Mouse (Mus musculus): ENCODE data around the gene Ephx3. TPM values are rescaled to one million over a fixed set of nuclear protein-coding genes. Genes with fewer than 3 reads are reported as not detected.
A peak's percentile ranks its signal among the peaks of the same experiment; 100 is the strongest.

The Ephx3 gene
- polyA plus RNA-seq, 1 experiment: 1.3 TPM

- WGBS: 24% methylated on average over 3 of the region's 3 CpGs
- H3K27me3 ChIP-seq (ENCODE audit: control insufficient read depth, insufficient read depth, low read length): no peaks in the 10 kb centered on the region
- no peak overlapping the region for H3K27ac ChIP-seq (ENCODE audit: insufficient read depth, low read length)
- TF ChIP-seq CTCF (IDR thresholded peaks at IDR 0.05; ENCODE audit: borderline replicate concordance, insufficient read depth, low read depth, low read length): peak; percentile 82
- TF ChIP-seq POLR2A (IDR thresholded peaks at IDR 0.05; ENCODE audit: borderline replicate concordance, insufficient read depth, low read length): no peak
- DNase-seq: peak; percentile 56 to 62
- H3K4me3 ChIP-seq (replicated peaks; ENCODE audit: insufficient read depth, low read depth, low read length): no peak overlapping the region
- peaks cover 3% of the 10 kb centered on the region; the same call in 1 of the 2 replicates for H3K4me1 ChIP-seq (ENCODE audit: control insufficient read depth, insufficient read depth, low read length)
Observed at GRCm38 (mm10) chr17:32209752-32210151, 20.4 kb upstream of the Ephx3 start.

DNA sequence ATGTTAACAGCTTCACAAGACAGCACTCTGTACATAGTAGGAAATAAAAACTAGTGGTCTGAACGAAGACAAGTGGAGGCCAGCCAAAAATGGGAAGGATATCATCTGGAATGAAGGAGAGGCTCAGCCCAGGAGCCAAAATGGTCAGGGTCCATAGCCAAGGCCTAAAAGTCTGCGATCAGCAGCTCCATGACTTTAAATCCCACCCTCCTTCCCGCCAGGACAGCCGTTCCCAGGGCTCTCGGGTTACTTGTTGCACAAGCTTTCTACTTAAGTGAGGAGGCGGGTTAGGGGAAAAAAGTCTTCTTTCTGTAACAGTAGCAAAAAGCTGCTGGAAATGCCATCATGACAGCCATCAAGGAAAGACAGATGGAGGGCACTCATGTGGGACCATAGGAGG, 19.8 kb upstream of the Ephx3 start:
- Histone ChIP-seq H3K4me3 (replicated peaks; ENCODE audit: insufficient read depth, low read depth, low read length) (no peak overlapping the region), H3K27me3 (ENCODE audit: control insufficient read depth, insufficient read depth, low read length) (no peaks in the 10 kb centered on the region), H3K27ac (ENCODE audit: insufficient read depth, low read length) (no peak overlapping the region), H3K4me1 (ENCODE audit: control insufficient read depth, insufficient read depth, low read length) (peaks cover 3% of the 10 kb centered on the region; the same call in 1 of the 2 replicates)
- no peak for DNase-seq
- TF ChIP-seq POLR2A (IDR thresholded peaks at IDR 0.05; ENCODE audit: borderline replicate concordance, insufficient read depth, low read length) (no peak), CTCF (IDR thresholded peaks at IDR 0.05; ENCODE audit: borderline replicate concordance, insufficient read depth, low read depth, low read length) (no peak)
- 54% methylated on average over 6 of the region's 6 CpGs for WGBS

- Histone ChIP-seq H3K27ac (ENCODE audit: insufficient read depth, low read length) (no peak overlapping the region), H3K27me3 (ENCODE audit: control insufficient read depth, insufficient read depth, low read length) (no peaks in the 10 kb centered on the region), H3K4me1 (ENCODE audit: control insufficient read depth, insufficient read depth, low read length) (peaks cover 3% of the 10 kb centered on the region; the same call in 1 of the 2 replicates), H3K4me3 (replicated peaks; ENCODE audit: insufficient read depth, low read depth, low read length) (no peak overlapping the region)
- WGBS: 76% methylated on average over 5 of the region's 5 CpGs
- TF ChIP-seq POLR2A (IDR thresholded peaks at IDR 0.05; ENCODE audit: borderline replicate concordance, insufficient read depth, low read length) (no peak), CTCF (IDR thresholded peaks at IDR 0.05; ENCODE audit: borderline replicate concordance, insufficient read depth, low read depth, low read length) (no peak)
- DNase-seq: no peak
Observed at GRCm38 (mm10) chr17:32207586-32208245, 18.4 kb upstream of the Ephx3 start.

- no peak overlapping the region for H3K27ac ChIP-seq (ENCODE audit: insufficient read depth, low read length)
- peaks cover 3% of the 10 kb centered on the region; the same call in 1 of the 2 replicates for H3K4me1 ChIP-seq (ENCODE audit: control insufficient read depth, insufficient read depth, low read length)
- WGBS: 15% methylated on average over 3 of the region's 3 CpGs
- no peak for TF ChIP-seq POLR2A (IDR thresholded peaks at IDR 0.05; ENCODE audit: borderline replicate concordance, insufficient read depth, low read length)
- no peak for TF ChIP-seq CTCF (IDR thresholded peaks at IDR 0.05; ENCODE audit: borderline replicate concordance, insufficient read depth, low read depth, low read length)
- H3K27me3 ChIP-seq (ENCODE audit: control insufficient read depth, insufficient read depth, low read length): no peaks in the 10 kb centered on the region
- no peak for DNase-seq
- no peak overlapping the region for H3K4me3 ChIP-seq (replicated peaks; ENCODE audit: insufficient read depth, low read depth, low read length)
Observed at GRCm38 (mm10) chr17:32205345-32205744, 16.0 kb upstream of the Ephx3 start.

DNA sequence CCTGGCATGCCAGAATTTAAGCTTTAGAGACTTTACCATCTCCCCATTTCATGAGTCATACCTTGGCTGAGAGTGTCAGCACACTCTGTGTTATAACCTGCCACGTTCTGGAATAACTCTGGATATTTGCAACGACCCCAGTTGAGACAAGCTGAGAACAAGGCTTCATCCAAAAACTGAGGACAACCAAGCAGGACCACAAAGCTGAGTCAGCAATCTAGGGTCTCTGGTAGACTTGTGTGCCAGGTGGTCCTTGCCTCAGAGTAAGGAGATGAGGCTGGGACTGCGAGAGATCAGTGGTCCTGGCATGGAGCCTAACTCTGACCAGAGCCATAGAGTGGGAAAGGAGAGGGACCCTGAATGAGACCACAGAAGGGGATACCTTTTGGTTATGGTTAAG, 13.6 kb upstream of the Ephx3 start:
- TF ChIP-seq CTCF (IDR thresholded peaks at IDR 0.05; ENCODE audit: borderline replicate concordance, insufficient read depth, low read depth, low read length): no peak
- TF ChIP-seq POLR2A (IDR thresholded peaks at IDR 0.05; ENCODE audit: borderline replicate concordance, insufficient read depth, low read length): no peak
- Histone ChIP-seq H3K4me3 (replicated peaks; ENCODE audit: insufficient read depth, low read depth, low read length) (no peak overlapping the region), H3K4me1 (ENCODE audit: control insufficient read depth, insufficient read depth, low read length) (peaks cover 3% of the 10 kb centered on the region; the same call in 1 of the 2 replicates), H3K27ac (ENCODE audit: insufficient read depth, low read length) (no peak overlapping the region), H3K27me3 (ENCODE audit: control insufficient read depth, insufficient read depth, low read length) (no peaks in the 10 kb centered on the region)
- DNase-seq: no peak
- WGBS: 33% methylated on average over 3 of the region's 3 CpGs

- H3K27ac ChIP-seq (ENCODE audit: insufficient read depth, low read length): no peak overlapping the region
- H3K4me1 ChIP-seq (ENCODE audit: control insufficient read depth, insufficient read depth, low read length): peaks cover 6% of the 10 kb centered on the region
- TF ChIP-seq CTCF (IDR thresholded peaks at IDR 0.05; ENCODE audit: borderline replicate concordance, insufficient read depth, low read depth, low read length) (no peak), POLR2A (IDR thresholded peaks at IDR 0.05; ENCODE audit: borderline replicate concordance, insufficient read depth, low read length) (no peak)
- DNase-seq: no peak
- no peaks in the 10 kb centered on the region for H3K27me3 ChIP-seq (ENCODE audit: control insufficient read depth, insufficient read depth, low read length)
- no peak overlapping the region for H3K4me3 ChIP-seq (replicated peaks; ENCODE audit: insufficient read depth, low read depth, low read length)
- WGBS: 78% methylated on average over 5 of the region's 5 CpGs
Observed at GRCm38 (mm10) chr17:32201086-32201485, 11.7 kb upstream of the Ephx3 start.

- H3K27me3 ChIP-seq (ENCODE audit: control insufficient read depth, insufficient read depth, low read length): no peaks in the 10 kb centered on the region
- 92% methylated on average over 2 of the region's 2 CpGs for WGBS
- DNase-seq: no peak
Observed at GRCm38 (mm10) chr17:32199796-32200195, 10.4 kb upstream of the Ephx3 start.

GRCm38 (mm10) chr17:32197156-32197555, 7.8 kb upstream of the Ephx3 start:
- 13% methylated on average over 14 of the region's 14 CpGs for WGBS
- Histone ChIP-seq H3K4me1 (ENCODE audit: control insufficient read depth, insufficient read depth, low read length) (peaks cover 6% of the 10 kb centered on the region), H3K27me3 (ENCODE audit: control insufficient read depth, insufficient read depth, low read length) (no peaks in the 10 kb centered on the region), H3K4me3 (replicated peaks; ENCODE audit: insufficient read depth, low read depth, low read length) (no peak overlapping the region), H3K27ac (ENCODE audit: insufficient read depth, low read length) (peak overlapping the region; percentile 39; the same call in 1 of the 2 replicates)
- peak; percentile 41 to 46 for DNase-seq
- TF ChIP-seq CTCF (IDR thresholded peaks at IDR 0.05; ENCODE audit: borderline replicate concordance, insufficient read depth, low read depth, low read length) (no peak), POLR2A (IDR thresholded peaks at IDR 0.05; ENCODE audit: borderline replicate concordance, insufficient read depth, low read length) (no peak)

More at GRCm38 (mm10) chr17:32199796-32200195, 10.4 kb upstream of the Ephx3 start:
- no peak overlapping the region for H3K4me3 ChIP-seq (replicated peaks; ENCODE audit: insufficient read depth, low read depth, low read length)
- H3K4me1 ChIP-seq (ENCODE audit: control insufficient read depth, insufficient read depth, low read length): peaks cover 6% of the 10 kb centered on the region
- no peak overlapping the region for H3K27ac ChIP-seq (ENCODE audit: insufficient read depth, low read length)
- TF ChIP-seq POLR2A (IDR thresholded peaks at IDR 0.05; ENCODE audit: borderline replicate concordance, insufficient read depth, low read length): no peak
- no peak for TF ChIP-seq CTCF (IDR thresholded peaks at IDR 0.05; ENCODE audit: borderline replicate concordance, insufficient read depth, low read depth, low read length)
